Mouse (Mus musculus) kidney, embryonic 16.5 days (tissue): ENCODE data around the gene 1700008O03Rik. TPM values are rescaled to one million over a fixed set of nuclear protein-coding genes. Genes with fewer than 3 reads are reported as not detected.

Source experiments
- ATAC-seq: fragments of 200-750 bp; cut with Nextera tagmentation; 2 replicates; pipeline ENCODE4 v1.8.0; 2017; ENCODE audit warnings: moderate TSS enrichment; ENCODE audit not compliant: low FRiP score, low TSS enrichment
- H3K27ac ChIP-seq: fragments of 300-500 bp; sonication (generic); 2 replicates; pipeline ENCODE4 v1.5.1; 2014; ENCODE audit warnings: low read length
- H3K27me3 ChIP-seq: fragments of 300-500 bp; sonication (generic); 2 replicates; pipeline ENCODE4 v1.6.1; 2014; ENCODE audit warnings: low read length, control low read depth, mixed read lengths; ENCODE audit not compliant: insufficient read depth
- H3K36me3 ChIP-seq: fragments of 300-500 bp; sonication (generic); 2 replicates; pipeline ENCODE4 v1.6.1; 2014; ENCODE audit warnings: low read length, control low read depth, mixed read lengths; ENCODE audit not compliant: insufficient read depth
- H3K4me1 ChIP-seq: fragments of 300-500 bp; sonication (generic); 2 replicates; pipeline ENCODE4 v1.6.1; 2014; ENCODE audit warnings: low read length, control low read depth, mixed read lengths; ENCODE audit not compliant: insufficient read depth
- H3K4me2 ChIP-seq: fragments of 300-500 bp; sonication (generic); replicated peaks from 2 replicates; pipeline ENCODE4 v1.6.1; 2014; ENCODE audit warnings: low read depth, low read length
- H3K4me3 ChIP-seq: fragments of 300-500 bp; sonication (generic); 2 replicates; pipeline ENCODE4 v1.5.1; 2014; ENCODE audit warnings: mild to moderate bottlenecking, low read length
- H3K9ac ChIP-seq: fragments of 300-500 bp; sonication (generic); replicated peaks from 2 replicates; pipeline ENCODE4 v1.6.1; 2014; ENCODE audit warnings: low read length
- H3K9me3 ChIP-seq: fragments of 300-500 bp; sonication (generic); 2 replicates; pipeline ENCODE4 v1.6.1; 2016; ENCODE audit warnings: low read length, control low read depth
- whole genome bisulfite sequencing: fragments of 180-500 bp; shearing (Covaris S2); extraction: QIAGEN DNeasy Blood & Tissue Kit; methylation state at CpG from one replicate; pipeline ENCODE4 v1.1.7; 2014; 5-methylcytosine and 5-hydroxymethylcytosine counted together
- polyA plus RNA-seq: library from polyadenylated mRNA; unstranded; fragments of >200 nt; fragmentation: Nextera tagmentation; extraction: Ambion mirVana; gene quantifications from 2 replicates; pipeline ENCODE4 v1.2.1, GENCODE M21; 2015

1700008O03Rik gene
- polyA plus RNA-seq, 1 experiment from 2014 or later = 1.1 TPM

DNA sequence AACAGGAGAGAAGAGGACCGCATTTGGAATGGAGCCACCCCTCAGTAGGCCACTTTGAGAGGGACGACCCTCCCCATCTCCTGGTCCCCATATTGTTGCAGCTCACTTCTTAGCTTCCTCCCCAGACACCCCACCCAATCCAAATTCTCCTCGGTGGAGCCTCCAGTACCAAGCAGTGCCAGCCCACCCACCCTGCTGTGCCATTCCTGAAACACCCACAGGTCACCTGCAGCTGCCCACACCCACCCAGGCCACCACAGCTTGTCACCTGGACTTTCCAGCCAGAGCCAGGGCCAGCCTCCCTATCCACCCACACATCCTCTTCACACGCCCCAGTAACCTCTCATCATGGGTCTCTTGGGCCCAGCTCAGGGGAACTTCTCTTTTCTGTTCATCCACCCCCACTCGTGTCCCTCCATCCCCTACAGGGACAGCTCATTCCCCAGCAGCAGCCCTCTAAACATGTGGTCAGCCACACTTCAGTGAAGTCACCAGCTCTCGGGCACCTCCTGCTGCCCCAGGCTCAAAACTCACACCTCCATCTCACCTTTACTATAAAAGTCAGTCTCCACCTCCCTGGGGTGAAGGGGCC lies 73.8 kb downstream of the 1700008O03Rik start:
- Histone ChIP-seq H3K4me1 (peaks cover 25% of the 10 kb centered on the region), H3K4me3 (peak overlapping the region; percentile 51; the same call in 1 of the 2 replicates), H3K9me3 (no peaks in the 10 kb centered on the region), H3K36me3 (no peaks in the 10 kb centered on the region), H3K27me3 (peaks cover 10% of the 10 kb centered on the region; the same call in 1 of the 2 replicates), H3K27ac (no peak overlapping the region), H3K4me2 (peak overlapping the region; percentile 95), H3K9ac (peak overlapping the region; percentile 65; the same call in 1 of the 2 replicates)
- 11% methylated on average over 6 of the region's 6 CpGs for WGBS
- ATAC-seq = 0 out of 2 replicates have a peak, but pooled peaks have one; percentile 5

GRCm38 (mm10) chr7:44310878-44311712 lies 74.5 kb downstream of the 1700008O03Rik start:
- Histone ChIP-seq H3K36me3 (no peaks in the 10 kb centered on the region), H3K27me3 (peaks cover 10% of the 10 kb centered on the region; the same call in 1 of the 2 replicates), H3K27ac (0 out of 2 replicates have a peak overlapping the region, but pooled peaks have one; percentile 25), H3K9me3 (no peaks in the 10 kb centered on the region), H3K4me1 (peaks cover 29% of the 10 kb centered on the region), H3K4me2 (peak overlapping the region; percentile 95), H3K4me3 (peak overlapping the region; percentile 51), H3K9ac (peak overlapping the region; percentile 65)
- ATAC-seq = peak; percentile 26; the same call in 1 of the 2 replicates
- 1% methylated on average over 34 of the region's 38 CpGs for WGBS

DNA sequence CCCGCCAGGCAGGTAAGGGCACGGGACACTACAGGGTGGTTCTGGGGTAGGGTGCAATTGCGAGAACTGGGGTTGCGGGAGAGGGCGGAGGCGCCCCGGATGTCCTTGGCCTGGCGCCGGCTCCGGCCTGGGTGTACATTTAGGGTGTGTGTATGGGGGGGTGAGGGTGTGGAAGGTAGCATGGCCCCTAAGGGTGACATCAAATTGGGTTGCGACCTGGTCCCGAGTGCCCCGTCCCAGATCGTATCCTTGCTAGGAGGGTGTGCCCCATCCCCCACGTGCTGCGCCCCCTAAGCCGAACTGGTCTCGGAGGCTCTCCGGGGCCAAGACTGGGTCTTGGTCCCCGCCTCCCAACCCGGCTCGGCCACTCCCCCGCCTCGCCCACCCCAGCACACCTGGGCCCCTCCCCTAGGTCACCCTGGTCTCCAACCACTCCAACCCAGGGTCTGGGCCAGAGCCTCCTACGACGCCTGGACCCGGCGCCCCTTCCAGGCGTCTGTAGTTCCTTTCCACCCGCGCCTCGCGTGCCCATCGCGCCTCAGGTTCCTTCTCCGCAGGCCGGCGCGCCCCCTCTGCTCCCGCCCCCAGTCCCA lies 75.2 kb downstream of the 1700008O03Rik start:
- H3K27me3 ChIP-seq = peaks cover 10% of the 10 kb centered on the region; the same call in 1 of the 2 replicates
- under 1% methylated on average over 22 of the region's 40 CpGs for WGBS
- no peaks in the 10 kb centered on the region for H3K9me3 ChIP-seq
- peak; percentile 12; the same call in 1 of the 2 replicates for ATAC-seq
- peaks cover 35% of the 10 kb centered on the region for H3K4me1 ChIP-seq
- H3K27ac ChIP-seq = 0 out of 2 replicates have a peak overlapping the region, but pooled peaks have one; percentile 13
- H3K36me3 ChIP-seq = no peaks in the 10 kb centered on the region
- peak overlapping the region; percentile 51 for H3K4me3 ChIP-seq
- H3K4me2 ChIP-seq = peak overlapping the region; percentile 95
- peak overlapping the region; percentile 65 for H3K9ac ChIP-seq

Other genes starting within 250 kb of the 1700008O03Rik start
- gene Klk1b16, start 249.1 kb downstream of the 1700008O03Rik start, polyA plus RNA-seq = not detected in 2 replicates
- not detected in 2 replicates for gene Klk1b24, start 197.6 kb downstream of the 1700008O03Rik start, polyA plus RNA-seq
- gene Klk1b3, start 187.6 kb downstream of the 1700008O03Rik start, polyA plus RNA-seq = 0.19 TPM in 1 of 2 replicates, not detected in the other
- gene Klk1b4, start 178.4 kb downstream of the 1700008O03Rik start, polyA plus RNA-seq = not detected in 2 replicates
- gene Klk1b5, start 169.9 kb downstream of the 1700008O03Rik start, polyA plus RNA-seq = 0.15 TPM in 1 of 2 replicates, not detected in the other
- 7.2 and 10.9 TPM in 2 replicates for gene Klk1, start 160.5 kb downstream of the 1700008O03Rik start, polyA plus RNA-seq
- gene Gm36864, start 149.6 kb downstream of the 1700008O03Rik start, polyA plus RNA-seq = 0.26 TPM in 1 of 2 replicates, not detected in the other
- 1.9 and 2.0 TPM in 2 replicates for gene 1700028J19Rik, start 139.1 kb downstream of the 1700008O03Rik start, polyA plus RNA-seq
- 178 and 180 TPM in 2 replicates for gene 2410002F23Rik, start 139.1 kb downstream of the 1700008O03Rik start, polyA plus RNA-seq
- gene Acp4, start 128.4 kb downstream of the 1700008O03Rik start, polyA plus RNA-seq = not detected in 2 replicates
- not detected in 2 replicates for gene Gm15517, start 124.4 kb downstream of the 1700008O03Rik start, polyA plus RNA-seq
- 3.6 and 5.8 TPM in 2 replicates for gene Clec11a, start 78.9 kb downstream of the 1700008O03Rik start, polyA plus RNA-seq
- 1.5 and 1.7 TPM in 2 replicates for gene Shank1, start 75.6 kb downstream of the 1700008O03Rik start, polyA plus RNA-seq
- 2.7 and 3.4 TPM in 2 replicates for gene Syt3, start 1.7 kb downstream of the 1700008O03Rik start, polyA plus RNA-seq
- 0.25 and 0.32 TPM in 2 replicates for gene Lrrc4b, start 43.2 kb upstream of the 1700008O03Rik start, polyA plus RNA-seq
- 6.9 and 7.7 TPM in 2 replicates for gene Aspdh, start 79.6 kb upstream of the 1700008O03Rik start, polyA plus RNA-seq
- 88.1 and 89.5 TPM in 2 replicates for gene Josd2, start 82.2 kb upstream of the 1700008O03Rik start, polyA plus RNA-seq
- gene Emc10, start 110.7 kb upstream of the 1700008O03Rik start, polyA plus RNA-seq = 117 and 127 TPM in 2 replicates
- 15.4 and 17.8 TPM in 2 replicates for gene Fam71e1, start 110.8 kb upstream of the 1700008O03Rik start, polyA plus RNA-seq
- gene Mybpc2, start 138.8 kb upstream of the 1700008O03Rik start, polyA plus RNA-seq = 0.12 and 0.14 TPM in 2 replicates
- gene Spib, start 146.3 kb upstream of the 1700008O03Rik start, polyA plus RNA-seq = 0.10 and 0.11 TPM in 2 replicates
- gene Pold1, start 163.0 kb upstream of the 1700008O03Rik start, polyA plus RNA-seq = 105 and 107 TPM in 2 replicates
- 93.1 and 94.3 TPM in 2 replicates for gene Nr1h2, start 168.1 kb upstream of the 1700008O03Rik start, polyA plus RNA-seq
- gene Napsa, start 186.6 kb upstream of the 1700008O03Rik start, polyA plus RNA-seq = 70.0 and 83.8 TPM in 2 replicates
- 0.11 and 0.14 TPM in 2 replicates for gene Kcnc3, start 204.8 kb upstream of the 1700008O03Rik start, polyA plus RNA-seq